Mouse (Mus musculus): ENCODE results near the gene AV320801. TPM values are rescaled to one million over a fixed set of nuclear protein-coding genes. Genes with fewer than 3 reads are reported as not detected.
"Not testable (repeated sequence)": the region's sequence is repeated elsewhere in the genome, so short reads cannot be mapped to it uniquely, and the experiment has no call there.

Gene AV320801
- polyA plus RNA-seq (2016; fragmentation: Nextera tagmentation; extraction: Ambion mirVana), result not detected in 2 replicates

GRCm38 (mm10) chrX:135494288-135494687 lies at the start of gene AV320801:
Gene AV320801, plus strand, starts transcription at chrX:135494588.
- WGBS, result 92% methylated on average over 6 of the region's 14 CpGs
- H3K4me3 ChIP-seq (replicated peaks); H3K9me3 ChIP-seq; H3K36me3 ChIP-seq; ATAC-seq (ENCODE audit: insufficient number of reproducible peaks, insufficient read depth, low FRiP score, low TSS enrichment, low read depth); H3K27ac ChIP-seq; H3K27me3 ChIP-seq; H3K4me2 ChIP-seq; H3K9ac ChIP-seq (replicated peaks); H3K4me1 ChIP-seq (replicated peaks): not testable (repeated sequence)

- WGBS, result no CpG with 5 or more reads among the region's 3 CpGs
- H3K4me1 ChIP-seq (replicated peaks); H3K36me3 ChIP-seq; H3K27me3 ChIP-seq; H3K9ac ChIP-seq (replicated peaks); H3K4me2 ChIP-seq; H3K9me3 ChIP-seq; H3K27ac ChIP-seq; H3K4me3 ChIP-seq (replicated peaks); ATAC-seq (ENCODE audit: insufficient number of reproducible peaks, insufficient read depth, low FRiP score, low TSS enrichment, low read depth): not testable (repeated sequence)
Measured at GRCm38 (mm10) chrX:135464160-135464559, 30.2 kb upstream of the AV320801 start.

GRCm38 (mm10) chrX:135481902-135482301 lies 12.5 kb upstream of the AV320801 start:
- not testable (repeated sequence) for H3K36me3 ChIP-seq; H3K4me3 ChIP-seq (replicated peaks); H3K27me3 ChIP-seq; ATAC-seq (ENCODE audit: insufficient number of reproducible peaks, insufficient read depth, low FRiP score, low TSS enrichment, low read depth); H3K27ac ChIP-seq; H3K9ac ChIP-seq (replicated peaks); H3K4me2 ChIP-seq; H3K4me1 ChIP-seq (replicated peaks); H3K9me3 ChIP-seq
- WGBS, result no CpG with 5 or more reads among the region's 6 CpGs

GRCm38 (mm10) chrX:135483183-135483582 lies 11.2 kb upstream of the AV320801 start:
- not testable (repeated sequence) for H3K36me3 ChIP-seq; H3K27ac ChIP-seq; H3K27me3 ChIP-seq; H3K9me3 ChIP-seq; H3K4me3 ChIP-seq (replicated peaks); H3K9ac ChIP-seq (replicated peaks); H3K4me2 ChIP-seq; ATAC-seq (ENCODE audit: insufficient number of reproducible peaks, insufficient read depth, low FRiP score, low TSS enrichment, low read depth); H3K4me1 ChIP-seq (replicated peaks)
- no CpG with 5 or more reads among the region's 3 CpGs for WGBS

Other genes with a start within 250 kb of the AV320801 start
- not detected in 2 replicates for gene Pramel3, start 192.3 kb upstream of the AV320801 start, polyA plus RNA-seq (2016; fragmentation: Nextera tagmentation; extraction: Ambion mirVana)
- gene Gm5128, start 121.3 kb upstream of the AV320801 start, polyA plus RNA-seq (2016; fragmentation: Nextera tagmentation; extraction: Ambion mirVana), result not detected in 2 replicates
- not detected in 2 replicates for gene Gm7903, start 60.8 kb upstream of the AV320801 start, polyA plus RNA-seq (2016; fragmentation: Nextera tagmentation; extraction: Ambion mirVana)
- gene Nxf7, start 104.2 kb downstream of the AV320801 start, polyA plus RNA-seq (2016; fragmentation: Nextera tagmentation; extraction: Ambion mirVana), result not detected in 2 replicates
- gene Prame, start 133.1 kb downstream of the AV320801 start, polyA plus RNA-seq (2016; fragmentation: Nextera tagmentation; extraction: Ambion mirVana), result 0.15 and 0.26 TPM in 2 replicates
- not detected in 2 replicates for gene Tcp11x2, start 199.2 kb downstream of the AV320801 start, polyA plus RNA-seq (2016; fragmentation: Nextera tagmentation; extraction: Ambion mirVana)
- gene Tmsb15a, start 230.7 kb downstream of the AV320801 start, polyA plus RNA-seq (2016; fragmentation: Nextera tagmentation; extraction: Ambion mirVana), result 1.3 TPM in 1 of 2 replicates, not detected in the other
- 14.5 and 15.6 TPM in 2 replicates for gene Armcx5, start 248.1 kb downstream of the AV320801 start, polyA plus RNA-seq (2016; fragmentation: Nextera tagmentation; extraction: Ambion mirVana)
- 73.2 and 76.7 TPM in 2 replicates for gene Gprasp1, start 248.1 kb downstream of the AV320801 start, polyA plus RNA-seq (2016; fragmentation: Nextera tagmentation; extraction: Ambion mirVana)

Measured in limb, embryonic 12.5 days (tissue).